Mouse (Mus musculus): ENCODE data around the gene Grid1. TPM values are rescaled to one million over a fixed set of nuclear protein-coding genes. Genes with fewer than 3 reads are reported as not detected.

Gene Grid1
- total RNA-seq, 2 experiments from 2014 or later = 44.9 to 47.4 TPM

DNA sequence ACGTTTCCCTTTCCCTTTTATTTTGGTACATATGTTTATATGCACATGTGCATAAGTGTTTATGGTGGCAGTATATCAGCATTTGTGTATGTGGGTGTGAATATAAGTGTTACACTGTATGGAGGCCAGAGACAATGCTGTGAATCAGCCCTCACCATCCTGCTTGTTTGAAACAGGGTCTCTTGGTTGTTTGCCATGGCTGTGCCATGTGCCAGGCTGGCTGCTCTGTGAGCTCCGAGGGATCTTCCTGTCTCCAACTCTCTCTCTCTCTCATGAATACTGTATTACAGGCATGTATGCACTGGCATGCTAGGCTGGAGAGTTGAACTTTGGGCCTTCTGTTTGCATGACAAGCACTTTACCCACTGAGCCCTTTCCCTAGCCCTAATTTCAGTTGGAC lies 315.1 kb downstream of the Grid1 start:
- intact Hi-C loops (cut with DNase I) = no loop called here
- DNase-seq (ENCODE audit: low spot score in 2 of 2) = no peak

- no peak for DNase-seq (ENCODE audit: low spot score in 2 of 2)
- intact Hi-C loops (cut with DNase I) = no loop called here
Measured at GRCm38 (mm10) chr14:35138069-35138468, 318.2 kb downstream of the Grid1 start.

DNA sequence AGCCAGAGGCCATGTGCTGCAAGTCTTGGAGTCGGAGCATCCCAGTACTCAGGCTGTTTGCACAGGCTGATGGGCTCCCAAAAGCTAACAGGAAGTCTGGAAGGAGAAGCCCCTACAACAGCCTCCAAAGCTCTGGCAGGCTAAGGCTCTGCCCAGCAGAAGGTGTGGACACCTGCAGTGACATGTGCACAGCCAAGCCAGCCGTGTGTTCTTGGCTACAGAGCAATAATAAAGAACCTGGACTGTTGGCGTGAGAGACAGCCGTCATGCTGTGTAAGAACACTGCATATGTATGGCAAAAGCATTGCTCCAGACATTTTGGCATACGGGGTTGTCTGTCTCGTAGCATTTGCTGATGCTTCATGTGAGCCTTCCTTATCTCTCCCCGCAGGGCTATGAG lies 319.9 kb downstream of the Grid1 start:
- intact Hi-C loops (cut with DNase I) = no loop called here
- no peak for DNase-seq (ENCODE audit: low spot score in 2 of 2)

- intact Hi-C loops (cut with DNase I) = no loop called here
- DNase-seq (ENCODE audit: low spot score in 2 of 2) = peak; percentile 46 to 61
Measured at GRCm38 (mm10) chr14:35152450-35152849, 332.5 kb downstream of the Grid1 start.

- DNase-seq (ENCODE audit: low spot score in 2 of 2) = peak; percentile 27 to 28
- intact Hi-C loops (cut with DNase I) = no loop called here
Measured at GRCm38 (mm10) chr14:35153701-35154277, 333.9 kb downstream of the Grid1 start.

GRCm38 (mm10) chr14:35154364-35154763 lies 334.5 kb downstream of the Grid1 start:
- intact Hi-C loops (cut with DNase I) = no loop called here

DNA sequence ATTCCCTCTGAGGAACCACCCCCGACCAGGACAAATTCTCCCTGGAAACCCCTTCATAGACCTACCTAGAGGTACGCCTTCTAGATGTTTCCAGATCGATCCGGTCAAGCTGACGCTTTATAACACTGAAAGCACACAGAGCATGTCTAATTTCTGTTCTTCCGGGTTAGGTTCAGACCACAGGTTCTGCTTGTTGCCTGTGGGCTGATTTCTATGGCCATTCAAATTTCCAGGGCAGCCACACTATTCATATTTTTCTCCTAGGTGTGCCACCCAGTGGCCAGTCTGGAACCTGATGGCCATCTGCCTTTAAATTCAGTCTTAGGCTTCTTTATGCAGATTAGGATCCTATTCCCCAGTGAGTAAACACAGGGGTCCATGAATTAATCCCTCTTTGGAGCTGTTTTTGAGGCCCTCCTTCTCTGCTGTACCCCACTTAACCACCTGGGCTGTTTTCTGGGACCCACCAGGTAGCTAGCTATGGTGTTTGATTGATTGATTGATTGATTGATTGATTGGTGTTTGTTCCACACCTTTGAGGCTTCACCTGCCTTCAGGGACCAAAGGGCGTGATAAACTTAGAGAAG lies 337.3 kb downstream of the Grid1 start:
- peak; percentile 22 to 43 for DNase-seq (ENCODE audit: low spot score in 2 of 2)
- intact Hi-C loops (cut with DNase I) = loop anchor here (5.0 kb wide), 1 partner anchor 335 kb away; the partner anchor contains the start of gene Grid1

More at GRCm38 (mm10) chr14:35154364-35154763, 334.5 kb downstream of the Grid1 start:
- DNase-seq (ENCODE audit: low spot score in 2 of 2) = no peak

DNA sequence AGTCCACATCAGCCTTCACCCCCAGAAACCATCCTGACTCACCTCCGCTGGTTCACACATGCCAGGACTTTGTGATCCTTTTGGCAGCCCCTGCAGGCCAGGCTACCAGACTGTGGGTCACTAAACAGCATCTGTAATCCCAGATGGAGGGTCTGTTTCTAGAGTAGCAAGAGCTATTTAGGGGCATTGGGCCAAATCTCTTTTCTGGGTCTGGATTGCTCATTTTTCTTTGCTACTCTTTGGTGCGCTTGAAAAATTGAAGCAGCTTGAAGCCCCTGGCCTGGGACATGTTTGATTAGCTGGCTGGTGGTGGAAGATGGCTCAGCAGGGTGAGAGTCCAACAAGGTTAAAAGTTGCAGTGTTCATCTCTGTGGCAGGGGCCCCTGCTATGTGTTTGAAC lies 339.4 kb downstream of the Grid1 start:
- intact Hi-C loops (cut with DNase I) = loop anchor here (5.0 kb wide), 1 partner anchor 337 kb away; the partner anchor contains the start of gene Grid1
- DNase-seq (ENCODE audit: low spot score in 2 of 2) = no peak

GRCm38 (mm10) chr14:35167451-35167850 lies 347.5 kb downstream of the Grid1 start:
- peak in 1 of 2 experiments; percentile 14 for DNase-seq (ENCODE audit: low spot score in 2 of 2)
- intact Hi-C loops (cut with DNase I) = no loop called here

- intact Hi-C loops (cut with DNase I) = no loop called here
- DNase-seq (ENCODE audit: low spot score in 2 of 2) = no peak
Measured at GRCm38 (mm10) chr14:35173861-35174260, 354.0 kb downstream of the Grid1 start.

DNA sequence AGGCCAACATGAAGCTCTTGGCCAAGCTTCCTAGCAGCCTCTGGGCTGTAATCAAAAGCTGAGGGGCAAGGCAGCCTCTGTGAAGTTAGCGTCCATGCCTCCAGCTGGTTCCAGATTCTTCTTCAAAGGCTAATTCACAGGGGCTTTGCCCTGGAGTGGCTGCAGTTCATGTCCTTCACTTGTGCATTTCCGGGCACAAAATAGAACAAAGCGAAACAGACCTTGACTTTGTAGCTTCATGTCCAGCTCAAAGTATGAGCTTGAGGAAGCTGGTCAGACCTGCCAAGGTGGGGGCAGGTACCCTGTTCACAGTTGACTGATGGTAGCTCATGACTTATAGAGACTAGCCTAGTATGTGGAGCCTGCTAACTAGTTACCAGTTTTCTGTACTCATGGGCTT lies 356.1 kb downstream of the Grid1 start:
- intact Hi-C loops (cut with DNase I) = no loop called here
- DNase-seq (ENCODE audit: low spot score in 2 of 2) = no peak

- DNase-seq (ENCODE audit: low spot score in 2 of 2) = no peak
- intact Hi-C loops (cut with DNase I) = no loop called here
Measured at GRCm38 (mm10) chr14:35179076-35179475, 359.2 kb downstream of the Grid1 start.

DNA sequence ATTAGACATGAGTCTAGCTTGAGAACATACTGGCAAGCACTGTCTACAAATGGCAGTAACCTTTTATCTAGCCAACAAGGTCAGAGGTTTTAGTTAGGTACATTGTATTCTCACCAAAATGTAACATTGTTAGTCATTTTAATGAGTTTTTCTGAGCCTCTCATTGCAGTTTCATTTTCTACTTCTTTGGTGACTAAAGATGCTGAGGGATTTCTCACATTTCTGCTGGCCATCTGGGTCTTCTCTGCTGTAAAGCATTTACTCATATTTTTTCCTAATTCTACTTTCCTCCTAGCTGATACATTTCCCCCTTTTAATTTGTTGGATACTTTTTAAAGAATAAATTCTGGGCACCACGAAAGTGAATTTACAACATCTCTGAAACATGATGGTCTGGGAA lies 365.5 kb downstream of the Grid1 start:
- intact Hi-C loops (cut with DNase I) = no loop called here
- DNase-seq (ENCODE audit: low spot score in 2 of 2) = no peak

- intact Hi-C loops (cut with DNase I) = no loop called here
Measured at GRCm38 (mm10) chr14:35192256-35192655, 372.3 kb downstream of the Grid1 start.

DNA sequence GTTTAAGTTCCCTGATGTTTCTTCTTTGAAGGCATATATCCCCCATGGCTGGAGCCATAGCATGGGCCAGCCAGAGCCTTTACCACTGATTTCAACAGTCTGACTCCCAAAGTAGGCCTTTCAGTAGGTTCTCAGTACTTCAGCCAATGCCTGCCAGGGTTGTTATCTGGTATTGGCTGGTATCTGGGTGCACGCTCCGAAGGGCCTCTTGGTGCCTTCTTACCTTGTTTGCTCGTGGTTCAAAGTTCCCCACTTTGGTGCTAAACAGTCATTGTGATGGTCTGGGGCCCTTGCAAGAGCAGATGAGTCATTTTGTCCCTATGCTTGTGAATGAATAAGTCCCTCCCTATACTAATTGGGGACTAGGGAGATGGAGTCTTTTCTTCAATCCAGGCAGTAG lies 377.5 kb downstream of the Grid1 start:
- intact Hi-C loops (cut with DNase I) = no loop called here
- no peak for DNase-seq (ENCODE audit: low spot score in 2 of 2)

More at GRCm38 (mm10) chr14:35192256-35192655, 372.3 kb downstream of the Grid1 start:
- no peak for DNase-seq (ENCODE audit: low spot score in 2 of 2)

GRCm38 (mm10) chr14:35198447-35198846 lies 378.5 kb downstream of the Grid1 start:
- DNase-seq (ENCODE audit: low spot score in 2 of 2) = no peak
- intact Hi-C loops (cut with DNase I) = no loop called here

DNA sequence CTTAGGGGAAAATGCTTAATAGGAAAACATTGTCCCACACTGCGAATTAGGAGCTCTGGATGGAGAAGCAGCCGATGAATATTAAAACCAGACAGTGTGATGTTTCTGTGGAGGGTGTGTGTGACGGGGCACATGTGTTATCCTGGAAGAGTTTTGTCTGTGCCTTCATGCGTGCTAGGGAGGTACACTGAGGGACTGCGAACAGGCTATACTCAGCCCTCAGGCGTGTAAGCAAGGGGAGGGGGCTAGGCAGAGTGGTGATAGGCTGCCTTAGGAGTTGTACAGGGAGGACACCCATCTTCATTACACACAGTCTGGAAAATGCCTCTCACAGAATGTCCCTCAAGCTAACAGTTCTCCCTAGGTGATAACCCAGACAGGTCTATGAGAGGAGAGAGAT lies 379.0 kb downstream of the Grid1 start:
- no peak for DNase-seq (ENCODE audit: low spot score in 2 of 2)
- intact Hi-C loops (cut with DNase I) = no loop called here

- intact Hi-C loops (cut with DNase I) = no loop called here
- no peak for DNase-seq (ENCODE audit: low spot score in 2 of 2)
Measured at GRCm38 (mm10) chr14:35209444-35209843, 389.5 kb downstream of the Grid1 start.

GRCm38 (mm10) chr14:35219021-35219420 lies 399.1 kb downstream of the Grid1 start:
- no peak for DNase-seq (ENCODE audit: low spot score in 2 of 2)
- intact Hi-C loops (cut with DNase I) = no loop called here

- no peak for DNase-seq (ENCODE audit: low spot score in 2 of 2)
- intact Hi-C loops (cut with DNase I) = no loop called here
Measured at GRCm38 (mm10) chr14:35222196-35222595, 402.3 kb downstream of the Grid1 start.

- intact Hi-C loops (cut with DNase I) = no loop called here
- no peak for DNase-seq (ENCODE audit: low spot score in 2 of 2)
Measured at GRCm38 (mm10) chr14:35227581-35227980, 407.7 kb downstream of the Grid1 start.
